Mouse (Mus musculus): ENCODE results near the gene Bnc2.

Bnc2 gene

DNA sequence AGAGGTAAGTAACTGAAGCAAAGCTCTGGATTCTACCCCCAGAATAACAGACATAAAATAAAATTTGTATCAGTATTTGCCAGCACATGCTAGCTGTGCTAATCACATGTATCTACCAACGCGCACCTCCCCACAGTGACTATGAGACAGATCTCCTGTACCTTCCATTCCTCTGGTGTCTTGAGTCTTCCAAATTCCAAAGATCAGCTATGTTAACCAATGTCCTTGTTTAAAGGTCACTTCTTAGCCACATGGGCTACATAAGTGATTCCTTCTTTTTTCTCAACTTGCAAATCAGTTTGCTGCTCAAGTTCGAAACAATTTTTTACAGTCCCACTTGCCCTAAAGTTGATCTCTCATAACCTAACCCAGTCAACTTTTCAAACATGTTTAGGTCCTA, 167.5 kb downstream of the Bnc2 start:
- DNase-seq (ENCODE audit: low read depth, low spot score), result no peak

DNA sequence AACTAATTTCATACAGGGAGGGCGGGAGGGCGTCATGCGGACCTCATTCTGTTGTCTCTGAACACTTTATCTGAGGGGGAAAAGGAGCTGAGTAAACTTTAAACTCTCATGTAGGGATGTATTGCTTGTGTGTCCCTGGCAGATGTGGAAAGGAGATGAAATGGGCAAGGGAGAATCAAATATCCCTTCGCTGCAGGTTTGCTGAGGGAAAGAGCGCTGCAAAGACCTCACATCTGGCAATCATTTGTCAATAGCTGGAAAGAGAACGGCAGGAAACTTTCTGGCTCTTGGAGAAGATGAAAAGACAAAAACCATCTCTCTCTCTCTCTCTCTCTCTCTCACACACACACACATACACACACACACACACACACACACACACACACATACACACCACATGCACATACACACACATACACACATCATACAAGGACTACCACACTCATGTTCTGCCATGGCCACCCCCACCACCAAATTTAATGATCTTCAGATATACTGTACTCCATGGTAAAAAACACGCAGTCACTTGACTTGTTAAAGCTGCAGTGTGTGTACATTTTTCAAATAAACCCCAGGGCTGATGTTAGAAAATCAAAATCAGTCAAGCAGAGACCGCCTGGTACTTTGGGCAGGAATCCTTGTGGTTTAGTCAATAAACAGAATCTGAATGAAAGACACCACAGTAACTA, 172.3 kb downstream of the Bnc2 start:
- no peak for DNase-seq (ENCODE audit: low read depth, low spot score)

DNA sequence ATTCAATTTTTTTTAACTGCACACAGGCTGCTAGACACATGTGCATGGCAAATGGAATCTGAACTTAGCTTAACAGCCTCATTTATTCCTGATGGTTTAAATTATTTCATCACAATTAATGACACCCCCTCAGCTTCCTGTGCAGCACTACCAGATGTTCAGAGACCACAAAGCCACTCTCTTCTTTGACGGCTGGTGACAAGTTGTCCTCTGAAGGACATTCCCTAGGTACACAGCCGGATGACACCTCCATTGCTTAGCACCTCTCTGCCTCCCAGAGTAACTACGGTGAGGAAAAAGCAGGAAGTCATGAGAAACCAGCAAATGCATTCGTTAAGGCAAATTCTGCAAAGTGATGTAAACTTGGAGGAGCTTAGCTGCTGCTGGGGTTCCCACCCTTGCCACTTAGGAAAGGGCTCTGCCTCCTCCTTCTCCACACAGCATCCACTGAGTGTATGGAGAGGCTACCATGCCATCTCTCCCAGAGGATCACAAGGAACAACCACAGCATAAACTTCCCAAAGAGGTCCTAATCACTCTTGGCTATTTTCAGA, 174.2 kb downstream of the Bnc2 start:
- no peak for DNase-seq (ENCODE audit: low read depth, low spot score)

GRCm38 (mm10) chr4:84500259-84500658, 174.8 kb downstream of the Bnc2 start:
- DNase-seq (ENCODE audit: low read depth, low spot score), result no peak

GRCm38 (mm10) chr4:84498469-84498868, 176.6 kb downstream of the Bnc2 start:
- no peak for DNase-seq (ENCODE audit: low read depth, low spot score)

GRCm38 (mm10) chr4:84488323-84488722, 186.8 kb downstream of the Bnc2 start:
- no peak for DNase-seq (ENCODE audit: low read depth, low spot score)

DNA sequence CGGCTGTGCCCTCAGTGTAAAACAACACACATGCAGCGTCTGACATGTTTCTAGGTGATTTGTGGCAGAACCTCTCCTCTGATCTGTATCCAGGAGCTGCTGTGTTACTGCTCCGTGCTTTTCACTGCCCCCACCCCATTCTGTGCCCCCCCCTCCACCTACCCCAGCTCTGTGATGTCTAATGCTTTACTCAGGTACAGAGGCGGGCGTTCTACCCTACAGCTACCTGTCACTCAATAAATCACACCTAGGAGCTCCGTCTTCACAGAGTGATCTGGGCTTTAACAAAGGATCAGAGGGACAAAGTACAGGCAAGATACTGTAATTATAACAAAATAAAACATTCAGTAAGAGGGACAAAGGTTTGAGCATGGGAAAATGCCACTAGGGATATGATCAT, 192.4 kb downstream of the Bnc2 start:
- DNase-seq (ENCODE audit: low read depth, low spot score), result no peak

GRCm38 (mm10) chr4:84472643-84473042, 202.4 kb downstream of the Bnc2 start:
- no peak for DNase-seq (ENCODE audit: low read depth, low spot score)

DNA sequence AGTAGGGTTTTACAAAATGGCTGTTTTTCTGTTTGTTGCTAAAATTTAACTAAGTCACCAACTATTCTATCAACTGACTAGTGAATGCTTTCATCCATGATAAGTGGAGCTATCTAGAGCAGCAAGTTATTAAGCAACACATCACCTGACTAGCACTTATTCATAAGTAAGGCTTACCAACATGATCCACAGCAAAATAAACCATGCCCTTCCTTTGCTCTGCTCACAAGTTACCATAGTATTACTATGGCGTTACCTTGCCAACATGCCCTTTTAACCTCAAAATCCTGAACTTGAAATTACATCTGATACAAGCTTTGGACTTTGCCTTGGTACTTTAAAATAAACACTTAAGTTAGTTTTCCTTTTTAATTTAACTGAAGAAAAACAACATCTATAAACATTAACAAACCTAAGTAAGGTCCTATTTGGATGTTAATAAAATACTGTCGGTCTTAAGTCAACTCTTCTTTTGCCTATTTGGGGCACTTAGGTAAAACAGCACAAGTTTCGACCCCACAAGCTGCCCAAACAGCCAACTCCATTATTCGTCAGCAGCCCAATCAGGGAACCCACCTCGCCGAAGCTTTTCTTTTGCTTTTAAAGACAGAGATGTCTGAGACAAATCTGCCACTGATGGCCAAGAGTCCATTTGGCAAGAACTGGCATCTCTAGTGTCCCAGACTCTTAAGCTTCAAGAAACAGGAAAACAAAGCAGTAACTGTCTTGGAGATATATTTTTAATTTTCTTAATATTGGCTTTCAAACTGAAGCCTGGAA, 204.8 kb downstream of the Bnc2 start:
- no peak for DNase-seq (ENCODE audit: low read depth, low spot score)

GRCm38 (mm10) chr4:84469400-84469799, 205.7 kb downstream of the Bnc2 start:
- DNase-seq (ENCODE audit: low read depth, low spot score), result no peak

DNA sequence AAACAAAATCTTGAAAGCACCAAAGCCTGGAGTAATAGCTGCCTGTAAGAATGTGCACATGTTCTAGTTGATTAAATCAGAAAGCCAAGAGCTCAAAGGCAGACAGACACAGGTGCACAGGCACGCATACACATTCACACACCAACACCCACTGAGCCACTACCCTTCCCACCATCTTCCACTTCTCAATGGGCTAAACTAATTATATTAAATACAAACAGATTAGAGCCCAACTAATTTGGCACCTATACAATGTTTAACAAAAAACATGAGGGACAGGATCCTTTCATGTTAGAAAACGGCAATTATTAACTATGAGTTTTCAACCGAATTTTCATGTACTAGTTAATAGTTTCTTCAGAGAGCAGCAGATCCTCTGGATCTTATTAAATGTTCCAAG, 207.4 kb downstream of the Bnc2 start:
- no peak for DNase-seq (ENCODE audit: low read depth, low spot score)

- DNase-seq (ENCODE audit: low read depth, low spot score), result no peak
Observed at GRCm38 (mm10) chr4:84458218-84458560, 216.9 kb downstream of the Bnc2 start.

GRCm38 (mm10) chr4:84457512-84458217, 217.4 kb downstream of the Bnc2 start:
- DNase-seq (ENCODE audit: low read depth, low spot score), result no peak

- no peak for DNase-seq (ENCODE audit: low read depth, low spot score)
Observed at GRCm38 (mm10) chr4:84456853-84457249, 218.2 kb downstream of the Bnc2 start.

DNA sequence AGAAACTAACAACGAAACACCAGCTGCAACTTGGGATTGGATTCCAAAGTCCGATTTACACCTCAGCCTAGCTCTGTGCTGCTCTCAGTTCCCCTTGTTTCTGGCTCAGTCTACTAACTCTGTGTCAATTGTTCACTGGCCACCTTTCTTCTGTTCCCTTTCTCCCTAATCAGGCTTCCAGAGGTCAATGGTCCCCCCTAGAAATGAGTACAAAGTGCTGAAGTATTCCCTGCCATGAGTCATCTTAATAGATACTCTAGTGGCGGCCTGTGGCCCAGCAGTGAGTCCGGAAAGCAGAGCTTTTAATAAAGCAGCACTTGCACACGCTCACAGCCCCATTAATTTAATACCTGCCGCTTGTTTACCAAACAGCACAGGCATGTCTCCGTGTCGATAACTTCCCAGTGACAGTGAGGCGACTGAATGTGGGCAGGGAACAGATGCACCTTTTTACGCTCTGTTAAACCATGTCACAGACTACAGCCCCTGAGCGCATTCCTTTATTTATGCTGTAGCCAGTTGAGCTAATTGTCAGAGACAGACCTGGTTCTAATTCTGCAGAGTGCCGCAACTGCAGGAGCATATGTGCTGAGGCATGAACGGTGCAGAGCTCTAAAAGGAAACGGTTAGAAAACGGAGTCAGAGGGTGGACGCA, 218.8 kb downstream of the Bnc2 start:
- no peak for DNase-seq (ENCODE audit: low read depth, low spot score)

DNA sequence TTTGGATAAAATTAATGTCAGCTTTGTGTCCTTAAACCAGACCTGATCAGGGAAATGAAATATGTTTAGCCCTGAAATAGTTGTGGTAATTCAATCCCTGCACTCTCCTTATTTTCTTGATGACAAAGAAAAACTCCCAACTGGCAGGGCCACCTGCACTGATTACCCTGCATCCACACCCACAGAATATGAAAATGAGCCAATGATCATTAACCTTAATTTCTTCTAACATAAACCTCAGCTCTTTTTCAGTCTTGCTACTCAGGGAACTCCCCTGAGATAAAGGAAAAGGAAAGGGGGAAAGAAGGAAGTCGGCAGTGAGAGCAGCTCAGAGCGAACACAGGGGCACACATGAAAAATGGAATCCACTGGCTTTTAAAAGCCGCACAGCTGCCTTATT, 220.6 kb downstream of the Bnc2 start:
- no peak for DNase-seq (ENCODE audit: low read depth, low spot score)

DNA sequence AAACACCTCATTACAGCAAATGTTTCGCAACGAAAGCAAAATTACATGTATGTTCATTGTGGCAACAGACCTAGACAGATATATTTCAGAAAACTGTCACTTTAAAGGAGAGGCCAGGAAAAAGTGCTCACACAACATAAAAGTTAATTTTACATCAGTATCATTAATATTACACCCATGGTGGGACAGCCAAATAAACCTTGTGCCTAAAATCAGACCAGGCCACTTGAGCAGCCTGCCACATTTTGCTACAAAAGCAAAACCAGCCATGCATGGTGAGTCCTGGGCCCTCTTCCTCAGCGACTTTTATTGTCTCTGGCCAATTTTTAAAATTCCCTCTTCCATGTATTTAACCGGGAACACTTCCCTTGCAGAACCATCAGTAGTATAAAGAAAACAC, 221.5 kb downstream of the Bnc2 start:
- no peak for DNase-seq (ENCODE audit: low read depth, low spot score)

DNA sequence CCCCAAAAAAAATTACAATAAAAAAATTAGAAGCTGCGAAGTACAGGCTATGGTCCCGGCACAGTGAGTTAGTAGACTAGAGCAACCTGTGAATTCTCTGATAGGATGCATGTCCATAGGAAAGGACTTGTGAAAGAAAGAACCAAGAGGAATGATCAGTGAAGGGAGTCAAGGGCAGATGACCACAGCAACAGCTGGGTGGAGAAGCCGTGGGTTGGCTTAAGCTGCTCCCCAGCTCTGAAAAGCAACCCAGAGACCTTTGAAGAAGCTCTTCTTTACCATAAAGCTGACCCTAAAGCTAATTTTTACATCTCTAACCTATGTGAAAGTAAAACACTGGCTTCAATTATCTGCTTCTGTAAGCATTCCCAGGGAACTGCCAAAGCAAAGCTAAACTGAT, 222.4 kb downstream of the Bnc2 start:
- no peak for DNase-seq (ENCODE audit: low read depth, low spot score)

DNA sequence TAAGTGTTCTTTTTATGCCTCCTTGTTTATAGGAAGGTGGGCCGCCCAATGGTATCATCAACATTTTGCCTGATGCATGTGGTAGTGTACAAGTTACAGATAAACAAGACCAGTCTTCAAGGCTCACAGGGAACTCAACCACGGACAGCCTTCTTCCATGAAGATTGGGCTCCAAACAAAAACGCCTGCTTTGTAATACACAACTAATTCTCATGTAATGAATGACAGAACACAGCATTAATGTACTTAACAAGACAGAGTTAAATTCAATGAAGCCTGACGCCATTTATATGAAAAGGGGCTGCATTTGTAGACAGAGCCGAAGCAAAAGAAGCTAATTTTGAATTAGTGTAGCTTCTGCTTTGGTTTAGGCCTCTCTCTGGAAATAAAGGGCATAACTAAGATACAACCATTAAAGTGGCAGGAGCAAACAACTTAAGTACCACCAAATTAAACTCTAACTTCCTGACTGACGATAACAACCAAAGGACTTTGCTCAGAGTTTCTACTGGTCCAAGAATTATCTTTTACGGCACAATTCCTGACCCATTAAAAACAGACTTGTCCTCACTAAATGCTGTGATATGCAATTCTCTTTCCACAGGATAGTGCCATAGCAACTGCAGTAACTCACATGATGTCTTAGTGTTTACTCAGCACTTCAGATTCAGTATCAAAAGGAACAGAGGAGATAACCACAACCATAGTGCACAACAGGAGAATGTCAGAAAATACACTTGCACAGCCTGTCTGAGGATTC, 225.6 kb downstream of the Bnc2 start:
- DNase-seq (ENCODE audit: low read depth, low spot score), result no peak

DNA sequence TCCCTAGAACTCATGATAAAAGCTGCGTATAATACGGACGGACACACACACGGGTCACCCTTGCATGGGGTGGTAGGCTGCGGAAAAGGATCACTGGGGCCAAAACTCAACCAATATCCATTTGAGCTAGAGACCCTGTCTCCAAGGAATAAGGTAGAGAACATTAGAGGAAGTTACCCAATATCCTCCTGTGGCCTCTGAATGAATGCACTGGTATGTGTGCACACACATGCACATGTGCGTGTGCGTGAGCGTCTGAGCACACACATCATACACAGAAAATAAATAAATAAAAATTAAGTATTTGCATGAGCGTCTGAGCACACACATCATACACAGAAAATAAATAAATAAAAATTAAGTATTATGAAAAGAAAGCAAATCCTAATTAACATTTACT, 241.8 kb downstream of the Bnc2 start:
- DNase-seq (ENCODE audit: low read depth, low spot score), result no peak

All from CD4-positive helper T cell, adult 2 months (primary cell).